ENCODE assay signal across 14 mouse cellular contexts in the genomic region with DNA sequence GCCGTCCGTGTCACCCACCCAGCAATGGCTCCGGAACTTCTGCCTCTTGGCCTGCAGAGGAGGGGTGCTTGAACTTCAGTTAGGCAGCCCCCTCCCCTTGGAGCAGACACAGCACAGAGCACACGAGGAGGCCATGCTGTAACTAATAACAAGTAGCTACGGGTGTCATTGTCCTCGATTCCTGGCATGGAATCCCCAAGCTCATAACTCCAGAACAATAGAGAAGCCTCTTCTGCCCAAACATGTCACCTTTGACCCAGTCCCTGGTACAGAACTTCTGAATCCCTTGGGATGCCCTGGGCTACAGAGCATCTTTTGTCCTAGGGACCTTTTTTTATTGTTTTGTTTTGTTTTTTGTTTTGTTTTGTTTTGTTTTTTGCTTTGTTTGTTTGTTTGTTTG.
A peak's percentile ranks its signal among the peaks of the same experiment; 100 is the strongest.
DNase-seq lines count a peak whose midpoint lies in the region; ATAC-seq and TF ChIP-seq lines count a peak whose summit lies in the region.
"Had no signal": no experiment of that assay in that cellular context is flagged by ENCODE, and none has a peak within 500 bp of the region (broad histone marks: within the 10 kb centered on the region; RNA-seq: fewer than 3 reads in every experiment).

No protein-coding gene starts in this region.

- H3K27ac ChIP-seq in heart, adult 2 months = peak overlapping the region; percentile 87
- H3K27ac ChIP-seq in liver, adult 2 months (replicated peaks; ENCODE audit: insufficient read depth, low read depth, low read length) = peak overlapping the region; percentile 20
- H3K27ac ChIP-seq in heart, embryonic 16.5 days (ENCODE audit: low read length) = peak overlapping the region; percentile 78

- H3K4me2 ChIP-seq in heart, embryonic 16.5 days (ENCODE audit: low read depth, low read length) = no peak overlapping the region
- H3K4me2 ChIP-seq: kidney, embryonic 15.5 days; midbrain, embryonic 12.5 days had no signal

- no peak for TF ChIP-seq EP300 in heart, adult 2 months (IDR thresholded peaks at IDR 0.05; ENCODE audit: insufficient read depth, low read depth, low read length)

- 69% methylated on average over 6 of the region's 6 CpGs for WGBS in heart, adult 2 months
- 85% methylated on average over 6 of the region's 6 CpGs for WGBS in liver, adult 2 months
- WGBS in heart, embryonic 16.5 days = 83% methylated on average over 6 of the region's 6 CpGs

- ATAC-seq in G1E (ENCODE audit: extremely low read depth, insufficient number of reproducible peaks, low FRiP score, poor library complexity, severe bottlenecking) = no peak
- no peak for ATAC-seq in heart, embryonic 16.5 days (replicated peaks; ENCODE audit: extremely low read depth, insufficient read depth, low FRiP score)
- no peak for ATAC-seq in granulocyte monocyte progenitor cell, adult 5-6 weeks (replicated peaks; ENCODE audit: poor library complexity, severe bottlenecking)
- ATAC-seq: forebrain, postnatal 0 days had no signal

- peaks cover 36% of the 10 kb centered on the region for H3K4me1 ChIP-seq in heart, adult 2 months (ENCODE audit: control insufficient read depth, insufficient read depth, low read length)
- H3K4me1 ChIP-seq in liver, adult 2 months (ENCODE audit: control insufficient read depth, insufficient read depth, low read length) = peaks cover 34% of the 10 kb centered on the region
- H3K4me1 ChIP-seq in G1E (ENCODE audit: insufficient read depth, low read depth, low read length) = peaks cover 26% of the 10 kb centered on the region
- H3K4me1 ChIP-seq in heart, embryonic 16.5 days (ENCODE audit: control insufficient read depth, insufficient read depth, low read length) = peaks cover 42% of the 10 kb centered on the region

- H3K79me2 ChIP-seq in heart, adult 2 months (replicated peaks; ENCODE audit: control insufficient read depth, insufficient read depth, low read length) = no peaks in the 10 kb centered on the region
- no peaks in the 10 kb centered on the region for H3K79me2 ChIP-seq in liver, adult 2 months (ENCODE audit: control insufficient read depth, insufficient read depth, low read length)

- no peak for TF ChIP-seq CTCF in heart, adult 2 months (IDR thresholded peaks at IDR 0.05)
- no peak for TF ChIP-seq CTCF in liver, adult 2 months (IDR thresholded peaks at IDR 0.05; ENCODE audit: low read depth, low read length)
- TF ChIP-seq CTCF in G1E (IDR thresholded peaks at IDR 0.05; ENCODE audit: low read depth, low read length) = no peak

- H3K4me3 ChIP-seq in heart, adult 2 months = no peak overlapping the region
- H3K4me3 ChIP-seq in liver, adult 2 months (ENCODE audit: insufficient read depth, low read depth, low read length) = no peak overlapping the region
- H3K4me3 ChIP-seq in G1E (ENCODE audit: low read depth, low read length) = peak overlapping the region; percentile 20; the same call in 1 of the 2 replicates
- H3K4me3 ChIP-seq in heart, embryonic 16.5 days (ENCODE audit: low read length) = no peak overlapping the region
- H3K4me3 ChIP-seq: kidney, embryonic 15.5 days; midbrain, embryonic 12.5 days had no signal

- TF ChIP-seq POLR2A in heart, adult 2 months (IDR thresholded peaks at IDR 0.05; ENCODE audit: insufficient read depth, low read depth, low read length) = no peak
- TF ChIP-seq POLR2A in liver, adult 2 months (IDR thresholded peaks at IDR 0.05; ENCODE audit: extremely low read depth, insufficient read depth, low read length) = no peak

- H3K9me3 ChIP-seq in G1E (replicated peaks) = no peaks in the 10 kb centered on the region
- no peaks in the 10 kb centered on the region for H3K9me3 ChIP-seq in heart, embryonic 16.5 days (replicated peaks; ENCODE audit: control insufficient read depth, low read length)
- H3K9me3 ChIP-seq: kidney, embryonic 15.5 days; midbrain, embryonic 12.5 days had no signal

- H3K9ac ChIP-seq in heart, adult 2 months (ENCODE audit: low read depth, low read length) = no peak overlapping the region
- no peak overlapping the region for H3K9ac ChIP-seq in liver, adult 2 months (ENCODE audit: low read depth, low read length)
- no peak overlapping the region for H3K9ac ChIP-seq in heart, embryonic 16.5 days (ENCODE audit: low read length)
- H3K9ac ChIP-seq: forebrain, postnatal 0 days; kidney, embryonic 15.5 days; midbrain, embryonic 12.5 days had no signal

- no peaks in the 10 kb centered on the region for H3K27me3 ChIP-seq in heart, adult 2 months (ENCODE audit: control insufficient read depth, insufficient read depth, low read length)
- no peaks in the 10 kb centered on the region for H3K27me3 ChIP-seq in liver, adult 2 months (ENCODE audit: control insufficient read depth, insufficient read depth, low read length)
- H3K27me3 ChIP-seq in G1E (ENCODE audit: insufficient read depth, low read length) = peaks cover 15% of the 10 kb centered on the region
- H3K27me3 ChIP-seq in heart, embryonic 16.5 days (ENCODE audit: control insufficient read depth, insufficient read depth, low read length) = peaks cover 2% of the 10 kb centered on the region; the same call in 1 of the 2 replicates
- H3K27me3 ChIP-seq: kidney, embryonic 15.5 days had no signal

- peak in 1 of 2 experiments; percentile 37 for DNase-seq in heart, adult 2 months
- DNase-seq in heart, postnatal 14 days = no peak
- no peak for DNase-seq in liver, adult 2 months (ENCODE audit: extremely low read depth, low read depth, low spot score)
- DNase-seq in liver (no peak), G1E (ENCODE audit: low spot score) (no peak)
- no peak for DNase-seq in layer of hippocampus, postnatal 25 days (ENCODE audit: extremely low spot score in 1 of 2, low spot score in 1 of 2)
- DNase-seq: adrenal gland, adult 2 months; cerebellum, adult 2 months; forebrain, postnatal 0 days; gastrocnemius, postnatal 25 days had no signal

- intact Hi-C loops in heart, adult 2 months (cut with DNase I) = loop anchor here (5.0 kb wide), 1 partner anchor 33 kb away; no protein-coding TSS in a partner anchor
- intact Hi-C loops in heart, postnatal 14 days (cut with DNase I) = loop anchor here (5.0 kb wide), 1 partner anchor 33 kb away; no protein-coding TSS in a partner anchor

- no peaks in the 10 kb centered on the region; the same call in 1 of the 2 replicates for H3K36me3 ChIP-seq in heart, adult 2 months (ENCODE audit: control insufficient read depth, insufficient read depth, low read length)
- H3K36me3 ChIP-seq in liver, adult 2 months (ENCODE audit: control insufficient read depth, insufficient read depth, low read length) = no peaks in the 10 kb centered on the region
- H3K36me3 ChIP-seq in G1E (replicated peaks) = no peaks in the 10 kb centered on the region
- H3K36me3 ChIP-seq in heart, embryonic 16.5 days (ENCODE audit: control insufficient read depth, insufficient read depth) = no peaks in the 10 kb centered on the region
- H3K36me3 ChIP-seq: kidney, embryonic 15.5 days; midbrain, embryonic 12.5 days had no signal

Comparison
In these comparisons a context has a peak if more than half of its experiments do, and no peak if none do; other contexts are left out.
1. H3K27ac ChIP-seq: peak in every context shown above with its lines; median percentile 87 in heart, adult 2 months; 78 in heart, embryonic 16.5 days; 20 in liver, adult 2 months.